Mouse (Mus musculus) heart, adult 18-20 months (tissue): ENCODE measurements around the gene Gm21679. TPM values are rescaled to one million over a fixed set of nuclear protein-coding genes. Genes with fewer than 3 reads are reported as not detected.
"Not testable (repeated sequence)": the region's sequence is repeated elsewhere in the genome, so short reads cannot be mapped to it uniquely, and the experiment has no call there.

Experiments
- DNase-seq, 2 experiments: peaks; one replicate each; pipeline ENCODE4 v3.0.0; 2021 to 2022; ENCODE audit warnings: mixed read lengths in 1 of 2
- long read RNA-seq, 2 experiments: library from polyadenylated mRNA; stranded (forward); transcript quantifications; one replicate each; pipeline ENCODE4 v2.0.0; 2021
- total RNA-seq, 2 experiments: library from RNA; stranded (reverse); gene quantifications; 2 replicates each; pipeline ENCODE4 v1.2.3; 2021

The Gm21679 gene
- not detected for total RNA-seq
- long read RNA-seq, experiment 1: 0 reads
- long read RNA-seq, experiment 2: 0 reads

GRCm38 (mm10) chrY:29683270-29683669, at the start of gene Gm21679:
Gene Gm21679 (minus strand): TSS chrY:29683370.
- DNase-seq: not testable (repeated sequence)
